In the genomic region with DNA sequence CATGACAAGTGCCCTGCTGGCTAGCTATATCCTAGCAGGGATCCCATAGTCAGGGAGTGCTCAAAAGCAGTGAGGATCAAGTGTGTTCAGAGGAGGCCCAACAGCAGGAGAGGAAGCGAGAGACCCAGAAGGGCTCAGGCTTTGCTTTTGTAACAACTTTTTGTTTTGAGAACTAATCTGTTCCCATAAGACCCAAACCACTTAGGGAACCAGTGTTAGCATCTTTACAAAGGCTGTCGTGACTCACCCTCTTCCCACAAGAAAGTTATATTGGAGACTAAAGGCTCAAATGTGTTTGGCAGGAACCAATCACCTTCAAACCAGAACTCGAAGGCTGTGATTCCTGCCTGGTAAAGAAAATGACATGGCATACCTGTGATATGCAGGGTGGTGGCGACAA, we compare ENCODE assay signal across 34 mouse cellular contexts. TPM values are rescaled to one million over a fixed set of nuclear protein-coding genes. Genes with fewer than 3 reads are reported as not detected.
"Had no signal": no experiment of that assay in that cellular context is flagged by ENCODE, and none has a peak within 500 bp of the region (broad histone marks: within the 10 kb centered on the region; RNA-seq: fewer than 3 reads in every experiment).

No protein-coding gene starts in this region.

- ATAC-seq: hindbrain, embryonic 16.5 days; hindbrain, postnatal 0 days; inflammation-experienced regulatory T-cells, adult 6 months; intestine, embryonic 15.5 days; intestine, embryonic 16.5 days; intestine, postnatal 0 days had no signal

- H3K9ac ChIP-seq: heart, embryonic 12.5 days; heart, embryonic 13.5 days; heart, embryonic 15.5 days; hindbrain, embryonic 12.5 days; hindbrain, embryonic 13.5 days; hindbrain, embryonic 14.5 days; hindbrain, embryonic 15.5 days; intestine, embryonic 15.5 days; kidney, embryonic 15.5 days had no signal

- H3K27me3 ChIP-seq: heart, embryonic 12.5 days; heart, embryonic 13.5 days; heart, embryonic 15.5 days; hindbrain, embryonic 12.5 days; hindbrain, embryonic 13.5 days; hindbrain, embryonic 15.5 days; intestine, embryonic 15.5 days; kidney, embryonic 15.5 days had no signal

- H3K4me3 ChIP-seq: heart, embryonic 12.5 days; heart, embryonic 13.5 days; heart, embryonic 15.5 days; hindbrain, embryonic 10.5 days; hindbrain, embryonic 12.5 days; hindbrain, embryonic 13.5 days; hindbrain, embryonic 15.5 days; intestine, embryonic 15.5 days; kidney, embryonic 15.5 days; layer of hippocampus, adult 2 months; left cerebral cortex, adult 2 months had no signal

- H3K36me3 ChIP-seq: heart, embryonic 12.5 days; heart, embryonic 13.5 days; heart, embryonic 15.5 days; hindbrain, embryonic 10.5 days; hindbrain, embryonic 12.5 days; hindbrain, embryonic 13.5 days; hindbrain, embryonic 15.5 days; intestine, embryonic 15.5 days; kidney, embryonic 15.5 days had no signal

- H3K27ac ChIP-seq: heart, embryonic 13.5 days; heart, embryonic 15.5 days; hindbrain, embryonic 10.5 days; hindbrain, embryonic 12.5 days; hindbrain, embryonic 13.5 days; hindbrain, embryonic 14.5 days; hindbrain, embryonic 15.5 days; hindbrain, postnatal 0 days; intestine, embryonic 15.5 days; kidney, embryonic 15.5 days; kidney, postnatal 0 days; layer of hippocampus, adult 2 months; left cerebral cortex, adult 2 months had no signal

- DNase-seq: heart, postnatal 10 days; heart, postnatal 14 days; heart, postnatal 36 days; heart, postnatal 4 days; kidney, adult 11 months; kidney, adult 18-20 months; kidney, adult 2 months; kidney, adult 8-10 months; kidney, adult 9 months; kidney, postnatal 10 days; kidney, postnatal 14 days; kidney, postnatal 25 days; kidney, postnatal 36 days; kidney, postnatal 4 days; layer of hippocampus, adult 9-11 months; layer of hippocampus, postnatal 36 days had no signal

- H3K4me1 ChIP-seq: heart, embryonic 12.5 days; heart, embryonic 13.5 days; heart, embryonic 15.5 days; hindbrain, embryonic 10.5 days; hindbrain, embryonic 12.5 days; hindbrain, embryonic 13.5 days; hindbrain, embryonic 15.5 days; kidney, embryonic 15.5 days had no signal

RNA-seq across cellular contexts. Expression of a gene that starts 15.2 kb away (rescaled TPM):
- polyA plus RNA-seq: inflammation-experienced regulatory T-cells, adult 6 months had no signal
